Mouse (Mus musculus): Measurements from ENCODE around the gene Gm5726. TPM values are rescaled to one million over a fixed set of nuclear protein-coding genes. Genes with fewer than 3 reads are reported as not detected.
"Not testable (repeated sequence)": the region's sequence is repeated elsewhere in the genome, so short reads cannot be mapped to it uniquely, and the experiment has no call there.

Gm5726 gene
- polyA plus RNA-seq (2015; fragmentation: Nextera tagmentation; extraction: Ambion mirVana) = not detected in 2 replicates

DNA sequence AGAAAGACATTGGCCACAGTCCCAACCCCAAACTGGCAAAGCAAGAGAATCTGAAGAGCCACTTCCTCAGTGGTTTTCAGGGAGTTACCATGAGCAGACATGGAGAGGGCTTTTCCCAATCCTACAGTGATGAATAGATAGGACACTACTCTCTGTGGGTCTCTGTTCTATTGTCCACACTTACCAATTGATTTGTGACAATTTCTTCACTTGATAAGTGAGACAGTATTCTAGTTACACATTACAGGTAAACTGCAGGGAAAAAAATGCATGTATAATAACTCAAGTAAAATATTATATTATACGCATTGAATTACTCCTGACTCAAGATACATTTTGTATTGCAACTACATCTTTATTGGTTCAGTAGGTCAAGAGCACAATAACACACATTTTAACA, at the start of gene Gm5726:
TSS of gene Gm5726 (minus strand) at position 101 of the 400 bp plus-strand sequence.
- H3K27ac ChIP-seq (ENCODE audit: low read length); H3K9me3 ChIP-seq (ENCODE audit: low read length); H3K27me3 ChIP-seq (replicated peaks; ENCODE audit: insufficient read depth, low read length); H3K9ac ChIP-seq (replicated peaks; ENCODE audit: low read depth); H3K4me1 ChIP-seq (ENCODE audit: insufficient read depth, low read depth, low read length); H3K36me3 ChIP-seq (ENCODE audit: insufficient read depth, low read length); ATAC-seq; DNase-seq (ENCODE audit: low spot score); H3K4me2 ChIP-seq (replicated peaks; ENCODE audit: low read depth, low read length); H3K4me3 ChIP-seq (ENCODE audit: low read depth, low read length): not testable (repeated sequence)
- no CpG with 5 or more reads among the region's 1 CpGs for WGBS

- H3K27me3 ChIP-seq (replicated peaks; ENCODE audit: insufficient read depth, low read length); H3K27ac ChIP-seq (ENCODE audit: low read length); H3K4me2 ChIP-seq (replicated peaks; ENCODE audit: low read depth, low read length); DNase-seq (ENCODE audit: low spot score); ATAC-seq; H3K4me3 ChIP-seq (ENCODE audit: low read depth, low read length); H3K36me3 ChIP-seq (ENCODE audit: insufficient read depth, low read length); H3K9me3 ChIP-seq (ENCODE audit: low read length); H3K4me1 ChIP-seq (ENCODE audit: insufficient read depth, low read depth, low read length); H3K9ac ChIP-seq (replicated peaks; ENCODE audit: low read depth): not testable (repeated sequence)
- WGBS = no CpG with 5 or more reads among the region's 3 CpGs
Observed at GRCm38 (mm10) chr7:20576141-20576540, 30.6 kb upstream of the Gm5726 start, which contains the start of gene Gm4141. Gene Gm4141 (minus strand): TSS chr7:20576241.

DNA sequence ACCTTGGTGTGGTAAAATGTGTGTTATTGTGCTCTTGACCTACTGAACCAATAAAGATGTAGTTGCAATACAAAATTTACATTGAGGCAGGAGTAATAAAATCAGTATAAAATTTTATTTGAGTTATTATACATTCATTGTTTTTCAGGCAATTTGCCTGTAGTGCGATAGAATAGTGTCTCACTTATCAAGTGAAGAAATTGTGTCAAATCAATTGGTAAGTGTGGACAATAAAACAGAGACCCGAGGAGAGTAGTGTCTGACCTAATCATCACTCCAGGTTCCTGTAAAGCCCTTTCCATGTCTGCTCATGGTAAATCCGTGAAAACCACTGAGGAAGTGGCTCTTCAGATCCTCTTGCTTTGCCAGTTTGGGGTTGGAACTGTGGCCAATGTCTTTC, 12.0 kb downstream of the Gm5726 start, which contains the start of gene Vmn1r104:
TSS of gene Vmn1r104 (plus strand) at position 301 of the 400 bp plus-strand sequence.
- not testable (repeated sequence) for H3K27ac ChIP-seq (ENCODE audit: low read length); H3K4me3 ChIP-seq (ENCODE audit: low read depth, low read length); H3K4me1 ChIP-seq (ENCODE audit: insufficient read depth, low read depth, low read length); H3K4me2 ChIP-seq (replicated peaks; ENCODE audit: low read depth, low read length); H3K9me3 ChIP-seq (ENCODE audit: low read length); H3K27me3 ChIP-seq (replicated peaks; ENCODE audit: insufficient read depth, low read length); ATAC-seq; H3K9ac ChIP-seq (replicated peaks; ENCODE audit: low read depth); H3K36me3 ChIP-seq (ENCODE audit: insufficient read depth, low read length); DNase-seq (ENCODE audit: low spot score)
- no CpG with 5 or more reads among the region's 3 CpGs for WGBS

GRCm38 (mm10) chr7:20510434-20510833, 35.1 kb downstream of the Gm5726 start, which contains the start of gene Vmn1r103:
Gene Vmn1r103 (minus strand): TSS chr7:20510534.
- not testable (repeated sequence) for H3K27ac ChIP-seq (ENCODE audit: low read length); H3K4me1 ChIP-seq (ENCODE audit: insufficient read depth, low read depth, low read length); DNase-seq (ENCODE audit: low spot score); H3K4me2 ChIP-seq (replicated peaks; ENCODE audit: low read depth, low read length); H3K27me3 ChIP-seq (replicated peaks; ENCODE audit: insufficient read depth, low read length); H3K4me3 ChIP-seq (ENCODE audit: low read depth, low read length); H3K9ac ChIP-seq (replicated peaks; ENCODE audit: low read depth); H3K9me3 ChIP-seq (ENCODE audit: low read length); ATAC-seq; H3K36me3 ChIP-seq (ENCODE audit: insufficient read depth, low read length)
- no CpG with 5 or more reads among the region's 3 CpGs for WGBS

Other genes starting within 250 kb of the Gm5726 start
- gene Gm4133, start 211.7 kb downstream of the Gm5726 start, polyA plus RNA-seq (2015; fragmentation: Nextera tagmentation; extraction: Ambion mirVana) = not detected in 2 replicates
- gene Gm5728, start 170.3 kb downstream of the Gm5726 start, polyA plus RNA-seq (2015; fragmentation: Nextera tagmentation; extraction: Ambion mirVana) = not detected in 2 replicates
- gene Vmn1r100, start 127.8 kb downstream of the Gm5726 start, polyA plus RNA-seq (2015; fragmentation: Nextera tagmentation; extraction: Ambion mirVana) = not detected in 2 replicates
- not detected in 2 replicates for gene Vmn1r101, start 103.2 kb downstream of the Gm5726 start, polyA plus RNA-seq (2015; fragmentation: Nextera tagmentation; extraction: Ambion mirVana)
- gene Gm10670, start 70.8 kb downstream of the Gm5726 start, polyA plus RNA-seq (2015; fragmentation: Nextera tagmentation; extraction: Ambion mirVana) = not detected in 2 replicates
- gene Vmn1r103, start 35.2 kb downstream of the Gm5726 start, polyA plus RNA-seq (2015; fragmentation: Nextera tagmentation; extraction: Ambion mirVana) = not detected in 2 replicates
- gene Vmn1r104, start 11.9 kb downstream of the Gm5726 start, polyA plus RNA-seq (2015; fragmentation: Nextera tagmentation; extraction: Ambion mirVana) = not detected in 2 replicates
- gene Gm4141, start 30.5 kb upstream of the Gm5726 start, polyA plus RNA-seq (2015; fragmentation: Nextera tagmentation; extraction: Ambion mirVana) = not detected in 2 replicates
- gene Gm4513, start 53.3 kb upstream of the Gm5726 start, polyA plus RNA-seq (2015; fragmentation: Nextera tagmentation; extraction: Ambion mirVana) = not detected in 2 replicates
- not detected in 2 replicates for gene Vmn1r107, start 123.2 kb upstream of the Gm5726 start, polyA plus RNA-seq (2015; fragmentation: Nextera tagmentation; extraction: Ambion mirVana)
- not detected in 2 replicates for gene Vmn1r111, start 157.5 kb upstream of the Gm5726 start, polyA plus RNA-seq (2015; fragmentation: Nextera tagmentation; extraction: Ambion mirVana)
- gene Gm10668, start 184.9 kb upstream of the Gm5726 start, polyA plus RNA-seq (2015; fragmentation: Nextera tagmentation; extraction: Ambion mirVana) = not detected in 2 replicates
- gene Vmn1r112, start 225.4 kb upstream of the Gm5726 start, polyA plus RNA-seq (2015; fragmentation: Nextera tagmentation; extraction: Ambion mirVana) = not detected in 2 replicates
- not detected in 2 replicates for gene Vmn1r113, start 241.5 kb upstream of the Gm5726 start, polyA plus RNA-seq (2015; fragmentation: Nextera tagmentation; extraction: Ambion mirVana)

Measured in lung, postnatal 0 days (tissue).